Mouse (Mus musculus) forebrain, embryonic 13.5 days (tissue): ENCODE measurements around the gene Vegfb. TPM values are rescaled to one million over a fixed set of nuclear protein-coding genes. Genes with fewer than 3 reads are reported as not detected.

Source experiments
- ATAC-seq: fragments of 200-750 bp; cut with Nextera tagmentation; 2 replicates; pipeline ENCODE4 v1.8.0; 2017
- H3K27ac ChIP-seq: fragments of 300-500 bp; sonication (generic); 2 replicates; pipeline ENCODE4 v1.5.1; 2015; ENCODE audit warnings: inconsistent platforms, mild to moderate bottlenecking, moderate library complexity
- H3K27me3 ChIP-seq: fragments of 300-500 bp; sonication (generic); 2 replicates; pipeline ENCODE4 v1.6.1; 2015; ENCODE audit warnings: mild to moderate bottlenecking, inconsistent platforms
- H3K36me3 ChIP-seq: fragments of 300-500 bp; sonication (generic); 2 replicates; pipeline ENCODE4 v1.6.1; 2015; ENCODE audit warnings: mild to moderate bottlenecking, inconsistent platforms; ENCODE audit not compliant: poor library complexity, severe bottlenecking
- H3K4me1 ChIP-seq: fragments of 300-500 bp; sonication (generic); 2 replicates; pipeline ENCODE4 v1.6.1; 2015; ENCODE audit warnings: inconsistent platforms
- H3K4me2 ChIP-seq: fragments of 300-500 bp; sonication (generic); 2 replicates; pipeline ENCODE4 v1.6.1; 2015; ENCODE audit warnings: inconsistent platforms, mild to moderate bottlenecking, moderate library complexity
- H3K4me3 ChIP-seq: fragments of 300-500 bp; sonication (generic); 2 replicates; pipeline ENCODE4 v1.5.1; 2015; ENCODE audit warnings: mild to moderate bottlenecking, inconsistent platforms
- H3K9ac ChIP-seq: fragments of 300-500 bp; sonication (generic); 2 replicates; pipeline ENCODE4 v1.6.1; 2015; ENCODE audit warnings: mild to moderate bottlenecking, inconsistent platforms
- H3K9me3 ChIP-seq: fragments of 300-500 bp; sonication (generic); replicated peaks from 2 replicates; pipeline ENCODE4 v1.6.1; 2016; ENCODE audit warnings: inconsistent platforms
- WGBS: fragments of 180-500 bp; shearing (Covaris S2); methylation state at CpG from one replicate; pipeline ENCODE4 v1.1.7; 2015; 5-methylcytosine and 5-hydroxymethylcytosine counted together
- polyA plus RNA-seq: library from polyadenylated mRNA; unstranded; fragments of >200 nt; fragmentation: Nextera tagmentation; extraction: Ambion mirVana; gene quantifications from 2 replicates; pipeline ENCODE4 v1.2.1, GENCODE M21; 2015

The Vegfb gene
- polyA plus RNA-seq, 1 experiment from 2014 or later: 34.6 TPM

DNA sequence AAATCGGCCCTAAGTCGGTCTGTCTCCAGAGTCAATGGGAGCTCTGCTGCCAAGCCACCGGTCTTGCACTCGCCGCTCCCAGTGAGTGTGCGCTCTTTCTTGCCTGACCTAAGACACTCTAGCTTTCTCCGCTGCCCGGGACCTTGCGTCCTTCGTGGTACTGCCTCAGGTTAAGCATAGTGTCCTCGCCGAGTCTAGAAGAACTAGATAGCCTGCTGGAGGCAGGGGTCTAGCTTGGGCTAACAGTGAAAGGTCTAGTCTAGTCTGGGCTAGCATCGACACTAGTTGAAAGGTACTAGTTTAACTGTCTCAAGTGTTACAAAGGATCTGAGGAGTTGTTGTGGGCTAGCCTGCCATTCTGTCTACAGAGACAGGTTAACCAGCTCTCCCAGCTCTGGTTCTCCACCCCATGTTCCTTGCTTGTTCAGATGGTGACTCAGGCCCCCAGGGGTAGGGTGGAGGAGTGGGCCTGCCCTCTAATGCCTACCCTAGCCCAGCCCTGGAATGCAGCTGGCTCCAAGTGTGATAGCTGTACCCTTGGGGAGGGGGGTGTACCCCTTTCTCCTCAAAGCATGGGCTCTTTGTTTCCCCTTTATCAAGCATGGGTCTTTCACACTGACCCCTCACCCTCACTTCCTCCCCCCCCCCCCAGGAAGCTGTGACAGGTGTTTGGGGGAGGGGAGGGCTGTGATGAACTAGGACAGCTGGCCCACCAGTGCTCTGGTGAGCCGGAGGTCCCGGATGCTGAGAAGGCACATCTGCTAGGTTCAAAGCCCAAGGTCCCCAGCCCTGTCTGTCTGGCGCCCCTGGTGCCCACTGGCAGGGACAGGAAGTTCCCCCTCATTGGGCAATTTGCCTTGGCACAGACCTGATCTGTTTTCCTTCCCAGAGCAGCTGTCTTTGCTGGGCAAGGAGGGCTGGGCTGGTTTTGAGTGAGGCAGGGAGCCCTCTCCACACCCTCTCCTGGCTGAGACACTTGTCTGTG, 11.6 kb downstream of the Vegfb start, which contains the start of gene Plcb3:
Plcb3 (minus strand) TSS at position 934 of the 985 bp plus-strand sequence.
- Histone ChIP-seq H3K27me3 (peaks cover 14% of the 10 kb centered on the region), H3K27ac (peak within 1 kb of the TSS; percentile 96), H3K4me1 (peaks cover 44% of the 10 kb centered on the region), H3K36me3 (peaks cover 23% of the 10 kb centered on the region), H3K9me3 (no peaks in the 10 kb centered on the region), H3K9ac (peak within 1 kb of the TSS; percentile 88), H3K4me3 (peak within 1 kb of the TSS; percentile 89), H3K4me2 (peak within 1 kb of the TSS; percentile 91)
- ATAC-seq: peak; percentile 5; the same call in 1 of the 2 replicates
- WGBS: 0% methylated on average over 16 of the region's 16 CpGs

DNA sequence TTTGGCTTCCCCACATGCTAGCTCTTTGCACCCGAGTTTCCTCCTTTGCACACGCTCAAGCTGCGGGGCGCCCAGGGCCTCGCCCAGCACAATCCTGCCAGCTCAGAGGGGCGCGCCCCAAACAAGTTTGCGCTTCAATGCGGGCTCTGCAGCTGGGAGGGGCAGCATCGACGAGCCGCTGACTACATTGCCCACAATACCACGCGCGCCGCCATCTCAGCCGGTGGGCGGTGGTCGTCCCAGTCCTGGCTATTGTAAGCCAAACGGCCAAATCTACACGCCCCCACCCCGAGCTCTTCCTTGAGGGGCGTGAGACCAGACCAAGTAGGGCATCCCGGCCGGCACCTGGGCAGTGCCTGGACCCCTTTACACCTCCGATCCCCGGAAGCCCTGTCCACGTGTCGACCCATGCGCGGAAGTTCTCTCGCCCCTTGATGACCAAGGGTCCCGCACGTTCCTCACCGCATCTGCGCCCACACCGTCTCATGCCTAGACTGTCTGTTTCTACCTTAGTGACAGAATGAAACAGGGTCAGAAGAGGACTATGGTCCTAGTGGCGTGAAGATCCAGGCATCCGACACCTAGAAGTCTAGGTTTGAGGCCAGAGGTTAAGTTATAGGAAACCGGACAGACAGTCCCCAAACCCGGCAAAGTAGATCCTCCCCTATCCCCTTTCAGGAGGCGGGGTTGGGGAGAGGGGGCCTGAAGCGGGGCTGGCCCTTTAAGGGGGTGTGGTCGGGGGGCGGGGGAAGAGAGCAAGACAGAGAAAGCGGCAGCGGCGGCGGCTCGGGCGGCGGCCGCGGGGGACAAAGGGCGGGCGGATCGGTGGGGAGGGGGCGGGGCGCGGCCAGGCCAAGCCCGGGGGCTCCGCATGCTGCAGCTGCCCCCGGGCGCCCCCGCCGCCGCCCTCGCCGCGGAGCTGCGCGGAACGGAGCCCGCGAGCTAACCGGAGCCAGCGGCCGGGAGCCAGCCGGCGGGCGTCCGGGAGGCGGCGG, 12.9 kb downstream of the Vegfb start, which contains the start of gene Ppp1r14b:
Ppp1r14b (plus strand) TSS at position 758 of the 995 bp plus-strand sequence.
- Histone ChIP-seq H3K36me3 (peaks cover 23% of the 10 kb centered on the region), H3K27me3 (peaks cover 26% of the 10 kb centered on the region), H3K9ac (peak within 1 kb of the TSS; percentile 88), H3K4me3 (peak within 1 kb of the TSS; percentile 89), H3K4me2 (peak within 1 kb of the TSS; percentile 91), H3K9me3 (no peaks in the 10 kb centered on the region), H3K27ac (peak within 1 kb of the TSS; percentile 96), H3K4me1 (peaks cover 54% of the 10 kb centered on the region)
- peak; percentile 67 for ATAC-seq
- under 1% methylated on average over 51 of the region's 84 CpGs for WGBS

- peaks cover 21% of the 10 kb centered on the region for H3K36me3 ChIP-seq
- no peak overlapping the region for H3K27ac ChIP-seq
- H3K9me3 ChIP-seq: no peaks in the 10 kb centered on the region
- ATAC-seq: no peak
- H3K4me2 ChIP-seq: peak overlapping the region; percentile 91
- H3K27me3 ChIP-seq: peaks cover 35% of the 10 kb centered on the region
- H3K4me3 ChIP-seq: peak overlapping the region; percentile 89
- 33% methylated on average over 12 of the region's 12 CpGs for WGBS
- peak overlapping the region; percentile 88; the same call in 1 of the 2 replicates for H3K9ac ChIP-seq
- H3K4me1 ChIP-seq: peaks cover 52% of the 10 kb centered on the region
Measured at GRCm38 (mm10) chr19:6973581-6974190, 13.8 kb downstream of the Vegfb start.

- ATAC-seq: no peak
- no peak overlapping the region for H3K9ac ChIP-seq
- H3K27me3 ChIP-seq: peaks cover 45% of the 10 kb centered on the region
- no peaks in the 10 kb centered on the region for H3K9me3 ChIP-seq
- H3K4me1 ChIP-seq: peaks cover 42% of the 10 kb centered on the region
- 85% methylated on average over 13 of the region's 13 CpGs for WGBS
- H3K36me3 ChIP-seq: peaks cover 8% of the 10 kb centered on the region
- no peak overlapping the region for H3K4me2 ChIP-seq
- no peak overlapping the region for H3K27ac ChIP-seq
- no peak overlapping the region for H3K4me3 ChIP-seq
Measured at GRCm38 (mm10) chr19:6972247-6972917, 15.1 kb downstream of the Vegfb start.

DNA sequence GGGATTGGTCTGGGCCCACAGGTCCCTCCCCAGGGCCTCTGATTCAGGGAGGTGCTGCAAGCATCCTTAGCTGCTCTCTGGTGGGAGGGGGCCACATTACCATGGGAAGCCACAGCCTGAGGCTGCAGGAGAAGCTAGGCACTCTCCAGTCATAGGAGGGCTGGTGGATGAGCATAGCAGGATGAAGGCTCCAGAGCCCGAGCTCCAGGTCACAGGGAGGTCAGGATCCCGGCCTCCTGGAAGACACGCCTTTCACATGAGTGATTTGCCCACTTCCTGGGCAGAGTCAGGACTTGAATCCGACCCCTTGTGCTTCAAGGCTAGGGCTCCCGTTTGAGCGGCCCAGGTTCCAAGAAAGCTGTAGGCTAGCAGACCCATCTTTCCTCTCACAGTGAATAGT, 15.8 kb downstream of the Vegfb start:
- WGBS: 47% methylated on average over 6 of the region's 6 CpGs
- Histone ChIP-seq H3K27ac (no peak overlapping the region), H3K36me3 (peaks cover 2% of the 10 kb centered on the region), H3K4me2 (no peak overlapping the region), H3K4me1 (peaks cover 35% of the 10 kb centered on the region), H3K9ac (no peak overlapping the region), H3K4me3 (no peak overlapping the region), H3K9me3 (no peaks in the 10 kb centered on the region), H3K27me3 (peaks cover 45% of the 10 kb centered on the region)
- no peak for ATAC-seq

- H3K9ac ChIP-seq: peak overlapping the region; percentile 40
- H3K9me3 ChIP-seq: no peaks in the 10 kb centered on the region
- H3K4me1 ChIP-seq: peaks cover 29% of the 10 kb centered on the region
- no peak overlapping the region for H3K4me3 ChIP-seq
- no peaks in the 10 kb centered on the region for H3K36me3 ChIP-seq
- H3K4me2 ChIP-seq: peak overlapping the region; percentile 60
- WGBS: 10% methylated on average over 11 of the region's 11 CpGs
- no peak overlapping the region; the same call in 1 of the 2 replicates for H3K27ac ChIP-seq
- peaks cover 45% of the 10 kb centered on the region for H3K27me3 ChIP-seq
- ATAC-seq: no peak
Measured at GRCm38 (mm10) chr19:6970460-6971085, 16.9 kb downstream of the Vegfb start.

- peak; percentile 13; the same call in 1 of the 2 replicates for ATAC-seq
- no peaks in the 10 kb centered on the region for H3K36me3 ChIP-seq
- WGBS: 2% methylated on average over 55 of the region's 55 CpGs
- peak overlapping the region; percentile 60 for H3K4me2 ChIP-seq
- no peaks in the 10 kb centered on the region for H3K9me3 ChIP-seq
- no peak overlapping the region for H3K27ac ChIP-seq
- peaks cover 29% of the 10 kb centered on the region for H3K4me1 ChIP-seq
- peaks cover 45% of the 10 kb centered on the region for H3K27me3 ChIP-seq
- H3K9ac ChIP-seq: peak overlapping the region; percentile 61
- peak overlapping the region; percentile 42 for H3K4me3 ChIP-seq
Measured at GRCm38 (mm10) chr19:6969665-6970381, 17.6 kb downstream of the Vegfb start.

- Histone ChIP-seq H3K4me2 (peak overlapping the region; percentile 60), H3K4me1 (peaks cover 29% of the 10 kb centered on the region), H3K9ac (peak overlapping the region; percentile 61), H3K27ac (no peak overlapping the region), H3K27me3 (peaks cover 45% of the 10 kb centered on the region), H3K36me3 (no peaks in the 10 kb centered on the region; the same call in 1 of the 2 replicates), H3K9me3 (no peaks in the 10 kb centered on the region), H3K4me3 (peak overlapping the region; percentile 42)
- no peak; the same call in 1 of the 2 replicates for ATAC-seq
- 1% methylated on average over 19 of the region's 20 CpGs for WGBS
Measured at GRCm38 (mm10) chr19:6969291-6969664, 18.2 kb downstream of the Vegfb start.

DNA sequence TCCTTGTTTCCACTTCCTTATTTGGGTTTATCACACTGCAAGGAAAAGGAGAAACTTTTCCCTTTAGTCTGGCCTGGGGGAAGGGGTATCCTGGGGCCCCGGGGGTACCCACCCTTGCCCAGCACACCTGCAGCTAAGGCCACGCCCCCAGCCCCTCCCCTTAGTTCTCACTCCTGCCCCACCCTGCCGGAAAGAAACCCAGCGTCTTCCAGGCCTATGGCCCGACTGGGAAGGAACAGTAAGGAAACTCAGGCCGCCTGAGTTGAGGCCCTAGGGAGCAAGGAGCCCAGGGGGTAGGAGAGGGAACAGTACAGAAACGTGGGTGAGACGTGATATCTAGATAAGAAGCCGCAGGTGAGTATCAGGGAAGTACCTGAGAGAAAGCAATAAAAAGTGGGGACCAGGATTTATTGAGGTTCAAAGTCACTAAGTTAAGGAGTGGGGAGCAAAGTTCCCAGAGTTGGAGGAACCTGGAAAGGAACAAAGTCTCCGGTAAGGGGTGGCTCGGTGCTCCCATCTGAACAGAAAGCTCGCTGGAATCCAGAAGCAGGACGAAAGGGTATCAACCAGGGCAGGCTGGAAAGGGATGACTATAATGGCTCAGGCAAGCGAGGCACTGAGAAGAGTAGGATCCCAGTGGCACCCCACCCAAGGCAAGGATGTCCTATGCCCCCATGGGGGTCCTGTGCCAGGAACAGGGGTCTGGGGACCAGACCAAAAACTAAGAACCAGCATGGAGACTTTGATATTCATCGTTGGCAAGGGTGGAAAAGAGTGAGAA, 18.8 kb downstream of the Vegfb start:
- no peak for ATAC-seq
- no peak overlapping the region for H3K27ac ChIP-seq
- 14% methylated on average over 15 of the region's 15 CpGs for WGBS
- H3K27me3 ChIP-seq: peaks cover 45% of the 10 kb centered on the region
- H3K4me3 ChIP-seq: peak overlapping the region; percentile 42
- H3K4me1 ChIP-seq: peaks cover 24% of the 10 kb centered on the region
- peak overlapping the region; percentile 61; the same call in 1 of the 2 replicates for H3K9ac ChIP-seq
- H3K9me3 ChIP-seq: no peaks in the 10 kb centered on the region
- no peaks in the 10 kb centered on the region; the same call in 1 of the 2 replicates for H3K36me3 ChIP-seq
- H3K4me2 ChIP-seq: peak overlapping the region; percentile 60
